Mouse (Mus musculus): Measurements from ENCODE around the gene Hnrnpul1. TPM values are rescaled to one million over a fixed set of nuclear protein-coding genes. Genes with fewer than 3 reads are reported as not detected.

Hnrnpul1 gene
- 10 to 100 TPM; 55.3 to 57.2 TPM for total RNA-seq (2021)
- long read RNA-seq, experiment 1, transcript Hnrnpul1-205 (15 exons, 3,784 nt), result minor isoform, 6 of 31 reads
- long read RNA-seq, experiment 1, transcript Hnrnpul1-202 (8 exons, 1,240 nt), result major isoform, 7 of 31 reads
- long read RNA-seq, experiment 1, partial matches to known transcripts, result 9 of 31 reads
- long read RNA-seq, experiment 1, other reads (novel, unspliced or antisense), result 8 of 31 reads
- long read RNA-seq, experiment 2, transcript Hnrnpul1-205 (15 exons, 3,784 nt), result major isoform, 13 of 35 reads
- long read RNA-seq, experiment 2, transcript Hnrnpul1-201 (15 exons, 3,354 nt), result minor isoform, 8 of 35 reads
- long read RNA-seq, experiment 2, partial matches to known transcripts, result 9 of 35 reads
- long read RNA-seq, experiment 2, other reads (novel, unspliced or antisense), result 2 of 35 reads

DNA sequence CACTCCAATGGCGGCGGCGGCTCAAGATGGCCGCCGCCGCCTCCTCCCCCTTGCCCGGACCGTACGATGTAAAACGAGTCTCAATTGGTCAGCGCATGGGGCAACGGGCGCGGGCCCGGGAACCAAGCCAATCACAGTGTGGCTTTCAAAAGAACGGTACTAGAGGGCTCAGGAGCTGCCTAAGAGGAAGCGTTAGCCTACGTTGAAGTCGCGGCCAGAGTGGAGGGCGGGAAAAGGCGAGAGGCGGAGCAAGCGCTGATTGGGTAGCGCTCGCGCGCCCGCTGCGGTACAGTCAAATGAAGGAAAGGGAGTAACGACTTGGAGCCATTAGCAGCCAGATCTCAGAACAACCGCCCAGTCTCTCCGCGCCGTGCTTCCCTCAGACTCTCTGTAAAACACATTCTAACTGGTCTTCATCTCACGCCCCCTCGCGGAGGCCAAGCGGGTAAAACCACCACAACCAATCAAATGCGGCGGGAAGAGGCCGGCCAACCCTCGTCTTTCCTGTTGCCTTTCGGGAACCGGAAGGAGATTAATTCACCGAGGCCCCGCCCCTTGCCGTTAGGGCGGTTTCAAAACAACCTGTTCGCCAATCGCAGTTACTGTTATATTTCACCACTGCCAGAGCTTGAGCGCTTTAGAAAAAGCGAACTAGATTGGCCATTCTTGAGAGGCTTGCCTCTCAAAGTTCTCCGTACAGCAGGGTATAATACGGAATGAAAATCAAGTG lies at the start of gene Hnrnpul1:
TSS of gene Hnrnpul1 (minus strand) at position 20 of the 730 bp plus-strand sequence.
- DNase-seq, result peak; percentile 98

DNA sequence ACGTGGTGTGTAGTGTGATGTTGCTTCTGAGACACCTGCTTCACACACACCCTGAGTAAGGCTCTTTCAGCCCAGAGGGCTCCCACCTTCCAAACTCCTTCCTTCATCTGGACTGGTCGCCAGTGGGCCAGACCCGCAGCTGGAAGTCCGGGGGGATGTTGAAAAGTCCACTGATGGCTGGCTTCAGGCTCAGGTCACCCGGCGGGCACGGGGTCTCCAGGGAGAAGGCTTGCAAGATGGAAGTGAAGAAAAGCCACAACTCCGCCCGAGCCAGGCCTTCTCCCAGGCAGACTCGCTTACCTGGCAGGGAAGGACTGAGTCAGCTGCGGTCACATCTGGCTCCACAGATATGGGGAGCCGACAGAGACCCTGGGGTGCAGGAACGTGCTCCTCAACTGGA lies 48.9 kb upstream of the Hnrnpul1 start:
- DNase-seq, result no peak

- DNase-seq, result peak; percentile 90
These were observed 47.9 kb upstream of the Hnrnpul1 start for GRCm38 (mm10) chr7:25802241-25803125.

DNA sequence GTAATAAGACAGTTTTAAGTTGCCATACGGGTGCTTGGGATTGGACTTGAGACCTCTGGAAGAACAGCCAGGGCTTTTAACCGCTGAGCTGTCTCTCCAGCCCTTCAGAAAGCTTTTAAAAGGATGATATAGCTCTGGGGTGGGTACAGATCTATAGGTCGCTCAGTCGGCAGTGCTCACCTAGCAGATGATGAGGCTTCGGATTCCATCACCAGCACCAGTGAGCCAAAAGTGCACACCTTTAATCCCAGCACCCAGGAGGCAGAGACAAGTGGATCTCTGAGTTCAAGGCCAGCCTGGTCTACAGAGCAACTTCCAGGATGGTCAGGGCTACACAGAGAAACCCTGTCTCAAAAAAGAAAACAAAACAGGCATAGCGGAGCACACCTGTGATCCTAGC lies 46.5 kb upstream of the Hnrnpul1 start:
- DNase-seq, result no peak

- DNase-seq, result no peak
These were observed 44.8 kb upstream of the Hnrnpul1 start for GRCm38 (mm10) chr7:25799369-25799768.

DNA sequence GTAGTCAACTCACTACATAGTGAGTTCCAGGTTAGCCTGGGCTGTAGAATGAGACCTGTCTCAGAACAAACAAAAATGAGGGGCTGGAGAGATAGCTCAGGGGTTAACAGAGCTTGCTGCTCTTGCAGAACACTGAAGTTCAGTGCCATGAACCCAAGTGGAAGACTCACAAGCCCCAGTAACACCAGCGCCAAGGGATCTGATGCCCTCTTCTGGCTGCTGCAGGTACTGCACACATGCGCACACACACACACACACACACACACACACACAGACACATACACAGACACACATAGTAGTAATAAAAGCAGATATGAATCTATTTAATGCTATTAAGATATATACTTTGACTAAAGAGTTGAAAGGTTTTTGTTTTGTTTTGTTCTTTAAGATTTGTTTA lies 44.0 kb upstream of the Hnrnpul1 start:
- DNase-seq, result no peak

DNA sequence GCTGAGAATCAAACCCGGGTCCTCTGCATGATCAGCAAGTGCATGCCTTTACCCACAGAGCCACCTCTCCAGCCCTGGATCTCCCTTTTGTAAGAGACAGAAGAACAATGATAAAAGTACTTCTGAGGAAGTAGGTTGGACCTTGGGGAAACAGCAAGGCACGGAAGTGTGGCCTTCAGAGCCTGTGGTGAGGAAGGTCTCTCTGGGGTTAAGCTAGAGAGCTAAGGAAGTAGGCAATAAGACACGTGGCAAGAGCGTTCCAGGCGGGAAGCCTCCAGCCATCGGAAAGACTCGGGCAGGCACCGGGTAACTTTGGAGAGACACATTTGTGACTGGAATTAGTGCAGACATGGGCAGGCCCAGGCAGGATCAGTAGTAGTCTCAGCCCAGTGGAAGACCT lies 40.2 kb upstream of the Hnrnpul1 start:
- DNase-seq, result no peak

DNA sequence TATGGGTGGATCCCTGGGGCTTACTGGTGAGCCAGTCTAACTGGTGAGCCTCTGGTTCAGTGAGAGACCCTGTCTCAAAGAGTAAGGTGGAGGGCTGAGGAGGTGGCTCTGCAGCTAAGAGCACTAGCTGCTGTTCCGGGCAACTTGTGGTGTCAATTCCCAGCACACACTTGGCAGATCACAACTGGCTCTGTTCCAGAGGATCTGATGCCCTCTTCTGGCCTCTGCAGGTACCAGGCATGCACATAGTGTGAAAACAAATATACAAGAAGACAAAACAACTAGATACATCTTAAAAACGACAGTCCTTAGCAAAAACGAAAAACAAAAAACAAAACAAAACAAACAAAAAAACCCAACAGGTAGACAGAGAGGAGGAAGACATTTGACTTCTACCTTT lies 39.1 kb upstream of the Hnrnpul1 start:
- no peak for DNase-seq

- peak; percentile 32 for DNase-seq
These were observed 38.4 kb upstream of the Hnrnpul1 start for GRCm38 (mm10) chr7:25792966-25793365.

GRCm38 (mm10) chr7:25790615-25791014 lies 36.1 kb upstream of the Hnrnpul1 start:
- peak; percentile 56 for DNase-seq

DNA sequence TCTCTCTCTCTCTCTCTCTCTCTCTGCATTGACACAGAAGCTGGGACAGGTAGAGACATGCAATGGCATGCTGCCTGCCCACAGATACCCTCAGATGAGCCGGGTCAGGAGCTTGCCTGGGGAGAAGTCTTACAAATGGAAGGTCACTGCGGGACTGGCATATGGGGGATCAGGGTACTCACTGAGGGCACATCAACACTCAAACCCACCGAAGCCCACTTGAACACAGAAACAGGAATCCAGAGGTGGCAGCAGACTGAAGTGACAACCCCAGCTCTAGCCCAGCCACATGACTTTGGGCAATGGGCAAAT lies 34.5 kb upstream of the Hnrnpul1 start:
- DNase-seq, result no peak

DNA sequence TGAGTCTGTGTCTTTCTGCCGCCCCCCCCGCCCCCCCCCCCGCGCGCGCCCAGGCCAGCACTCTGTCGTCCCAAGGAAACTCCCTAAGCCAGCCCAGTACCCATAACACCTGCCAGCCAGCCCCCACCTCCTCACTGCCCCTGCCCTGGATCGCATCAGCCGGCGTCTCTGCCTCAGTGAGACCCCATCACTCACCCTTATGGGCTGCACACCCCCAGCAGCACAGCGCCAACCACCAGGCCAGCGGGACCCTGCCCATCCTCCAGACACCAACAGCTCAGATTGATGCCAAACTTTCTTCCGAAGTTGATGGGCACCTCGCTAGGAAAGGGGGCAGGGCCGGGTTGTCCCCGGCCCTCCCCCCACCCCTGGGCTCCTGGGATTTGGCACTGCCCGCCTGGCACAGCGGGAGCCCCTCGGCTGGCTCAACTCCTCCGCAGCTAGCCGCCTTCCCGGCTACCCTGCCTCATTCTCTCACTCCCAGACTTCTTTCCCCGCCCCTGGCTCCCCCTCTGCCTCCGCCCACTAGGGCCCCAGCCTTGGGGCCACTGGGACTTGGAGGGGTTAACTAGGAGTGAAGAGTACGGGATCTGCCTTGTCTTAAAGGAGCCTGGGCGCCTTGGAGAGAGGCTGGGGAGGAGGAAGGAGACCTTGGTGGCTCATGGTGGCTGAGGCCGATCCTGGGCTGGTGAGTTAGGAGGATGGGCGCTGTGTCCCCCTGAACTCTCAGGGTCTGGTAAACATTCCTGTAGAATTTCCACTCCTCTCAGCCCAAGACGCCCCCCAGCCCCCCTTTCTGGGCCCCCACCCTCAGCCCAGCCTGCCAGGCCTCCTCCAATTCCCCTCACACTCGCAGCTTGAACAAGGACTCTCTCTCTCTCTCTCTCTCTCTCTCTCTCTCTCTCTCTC lies 33.9 kb upstream of the Hnrnpul1 start, which contains the start of gene Axl:
TSS of gene Axl (minus strand) at position 486 of the 909 bp plus-strand sequence.
- peak; percentile 87 for DNase-seq

DNA sequence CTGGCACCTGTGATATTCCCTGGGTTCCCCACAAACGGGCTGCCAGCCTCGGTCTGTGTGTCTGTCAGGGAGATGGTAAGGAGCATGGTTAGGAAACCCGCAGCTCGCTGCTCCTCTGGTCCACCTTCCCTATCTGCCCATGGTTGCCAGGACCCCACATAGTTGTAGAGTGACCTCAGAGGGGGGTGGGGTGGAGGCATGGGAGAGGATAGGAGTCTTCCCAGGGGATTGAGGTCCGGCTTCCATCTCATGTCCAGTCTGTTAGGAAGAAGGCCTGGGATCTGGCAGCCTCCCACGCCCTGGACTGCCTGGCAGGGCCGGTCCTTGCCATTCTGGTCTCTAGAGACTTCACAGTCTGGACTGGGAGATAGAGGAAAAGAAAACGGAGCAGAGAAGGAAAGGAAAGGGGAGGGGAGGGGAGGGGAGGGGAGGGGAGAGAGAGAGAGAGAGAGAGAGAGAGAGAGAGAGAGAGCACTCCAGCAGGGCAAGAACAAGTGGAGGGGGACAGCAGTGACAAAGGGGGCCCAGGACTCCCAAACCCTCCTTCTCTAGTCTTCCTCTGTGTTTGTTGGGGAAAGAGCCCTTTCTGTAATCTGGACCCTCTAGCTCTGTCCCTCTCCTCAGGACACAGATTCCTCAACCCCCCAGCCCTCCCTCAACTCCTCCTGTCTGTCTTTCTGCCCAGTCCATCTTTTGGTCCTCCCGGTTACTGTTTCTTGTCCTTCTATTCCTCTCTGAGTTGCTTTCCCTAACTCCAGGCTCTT lies 33.1 kb upstream of the Hnrnpul1 start:
- DNase-seq, result peak; percentile 38

DNA sequence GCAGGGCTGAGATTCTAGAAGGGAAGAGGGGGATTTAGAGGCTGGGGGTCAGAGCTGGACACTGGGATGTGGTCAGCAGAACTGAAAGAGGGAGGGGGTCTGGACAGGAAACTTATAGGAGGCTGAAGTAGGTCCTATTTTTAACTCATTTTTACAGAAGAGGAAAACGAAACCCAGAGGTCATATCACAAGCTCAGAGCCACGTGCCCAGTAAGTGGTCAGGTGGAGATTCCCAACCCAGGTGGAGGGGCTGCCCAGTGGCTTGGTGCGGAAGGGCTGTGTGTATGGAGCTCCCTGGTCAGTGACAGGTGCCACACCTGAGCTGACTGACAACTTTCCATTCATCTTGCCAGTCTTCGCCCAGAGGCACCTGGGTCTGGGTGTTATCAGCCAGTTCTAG lies 32.4 kb upstream of the Hnrnpul1 start:
- DNase-seq, result no peak

- no peak for DNase-seq
These were observed 31.2 kb upstream of the Hnrnpul1 start for GRCm38 (mm10) chr7:25785752-25786151.

- no peak for DNase-seq
These were observed 30.3 kb upstream of the Hnrnpul1 start for GRCm38 (mm10) chr7:25784808-25785207.

- DNase-seq, result no peak
These were observed 29.2 kb upstream of the Hnrnpul1 start for GRCm38 (mm10) chr7:25783746-25784145.

GRCm38 (mm10) chr7:25782744-25783143 lies 28.2 kb upstream of the Hnrnpul1 start:
- DNase-seq, result no peak

DNA sequence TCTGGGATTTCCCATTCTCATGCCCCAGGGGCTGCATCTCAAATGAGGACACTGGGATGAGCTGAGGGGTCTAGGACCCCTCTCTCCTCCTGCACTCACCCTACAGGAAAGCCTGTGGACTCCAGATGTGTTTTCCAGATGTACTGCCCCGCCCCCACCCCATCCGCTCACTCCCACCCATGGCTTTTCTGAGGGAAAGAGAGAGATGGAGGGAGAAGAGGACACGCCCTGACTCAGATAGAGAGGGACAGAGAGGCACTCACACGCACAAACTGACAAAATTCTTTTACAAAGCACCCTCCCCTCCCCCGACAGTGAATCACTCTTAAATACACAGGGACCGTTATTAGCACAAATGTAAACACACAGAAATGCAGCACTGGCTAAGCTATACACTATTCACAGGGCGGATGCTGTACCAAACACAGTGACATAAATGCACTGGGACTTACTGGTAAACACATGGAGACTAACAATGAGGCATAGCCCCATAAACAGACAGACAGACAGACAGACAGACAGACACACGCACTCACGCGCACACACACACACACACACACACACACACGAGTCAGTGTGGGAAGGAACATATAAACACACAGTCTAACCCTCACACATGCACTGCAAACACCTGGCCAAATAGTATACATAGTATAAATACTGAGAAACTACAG lies 27.5 kb upstream of the Hnrnpul1 start:
- DNase-seq, result peak; percentile 32

GRCm38 (mm10) chr7:25781321-25781936 lies 26.9 kb upstream of the Hnrnpul1 start:
- peak; percentile 61 for DNase-seq
